Mouse (Mus musculus) frontal cortex, postnatal 36 days (tissue): Measurements from ENCODE around the gene Tead1.

ENCODE experiments used
- DNase-seq, 2 experiments: peaks; one replicate each; pipeline ENCODE4 v3.0.0; 2022; ENCODE audit warnings: low spot score in 2 of 2

The Tead1 gene

DNA sequence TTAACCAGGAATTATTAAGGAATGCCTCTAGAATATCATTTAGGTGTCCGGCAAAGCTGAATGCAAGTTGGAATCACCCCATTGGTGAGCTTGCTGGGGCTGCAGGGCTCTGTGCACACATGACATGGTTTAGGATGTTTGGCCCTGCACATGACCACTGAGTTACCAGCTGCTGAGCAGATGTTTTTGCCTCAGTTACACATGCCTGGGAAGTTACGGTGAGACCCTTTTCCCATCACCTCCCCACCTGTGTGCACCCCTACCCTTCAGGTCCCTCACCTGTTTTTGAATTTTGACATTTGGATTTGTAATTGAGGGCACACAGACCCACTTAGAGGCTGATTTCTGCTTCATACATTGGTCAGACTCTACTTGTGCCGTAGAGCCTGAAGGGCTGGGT, 6.9 kb downstream of the Tead1 start:
- DNase-seq = no peak

GRCm38 (mm10) chr7:112686586-112686985, 7.5 kb downstream of the Tead1 start:
- DNase-seq = no peak

GRCm38 (mm10) chr7:112688425-112689001, 9.4 kb downstream of the Tead1 start:
- DNase-seq = no peak

- no peak for DNase-seq
Measured at GRCm38 (mm10) chr7:112690836-112691781, 12.0 kb downstream of the Tead1 start.

GRCm38 (mm10) chr7:112693566-112693965, 14.4 kb downstream of the Tead1 start:
- no peak for DNase-seq

- DNase-seq = no peak
Measured at GRCm38 (mm10) chr7:112696777-112697161, 17.7 kb downstream of the Tead1 start.

DNA sequence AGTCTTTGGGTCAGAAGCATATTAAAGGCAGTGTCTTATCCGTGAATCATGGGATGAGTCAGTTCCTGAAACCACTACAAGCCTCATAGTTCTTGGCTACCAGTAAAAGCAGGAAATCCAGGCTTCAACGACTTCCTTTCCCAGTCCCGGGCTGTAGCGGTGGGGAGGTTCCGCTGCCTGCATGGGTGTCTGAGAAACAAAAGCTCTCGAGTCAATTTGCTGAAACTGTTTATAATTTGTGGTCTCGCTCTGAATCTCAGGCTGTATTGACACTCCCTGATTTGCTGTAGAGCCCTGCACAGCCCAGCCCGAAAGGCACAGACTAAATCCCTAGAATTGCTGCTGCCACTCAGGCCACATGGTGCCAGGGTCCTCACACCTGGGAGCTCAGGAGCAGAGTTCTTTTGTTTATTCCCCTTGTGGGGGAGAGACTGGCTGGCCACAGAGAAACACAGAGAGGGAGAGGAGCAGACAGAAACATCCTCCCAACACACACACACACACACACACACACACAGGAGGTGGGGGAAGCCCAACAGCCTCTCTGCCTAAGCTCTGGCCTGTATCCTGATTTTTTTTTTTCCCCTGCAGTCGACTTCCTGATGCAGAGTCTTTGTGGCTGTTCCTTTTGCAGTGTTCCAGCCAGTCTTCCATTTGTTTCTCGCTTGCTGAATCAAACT, 18.2 kb downstream of the Tead1 start:
- DNase-seq = no peak

DNA sequence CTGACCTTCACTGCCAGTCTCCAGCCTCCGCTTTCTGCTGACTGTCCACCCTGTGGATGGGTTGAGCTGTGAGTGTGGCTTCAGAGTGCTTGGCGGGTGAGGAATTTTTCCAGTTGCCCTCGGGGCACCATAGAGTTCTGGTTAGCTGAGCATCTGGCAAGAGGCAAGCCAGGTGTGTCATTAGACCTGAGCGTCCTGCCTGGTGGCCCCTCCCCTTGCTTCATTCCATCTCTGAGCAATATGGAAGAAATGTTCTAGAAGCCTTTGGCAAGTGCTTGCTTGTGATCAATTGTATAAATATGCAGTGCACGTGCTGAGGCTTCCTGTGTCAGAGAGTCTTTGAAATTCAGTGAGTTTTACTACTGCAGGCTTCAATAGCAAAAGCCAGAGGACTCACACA, 21.0 kb downstream of the Tead1 start:
- DNase-seq = no peak

DNA sequence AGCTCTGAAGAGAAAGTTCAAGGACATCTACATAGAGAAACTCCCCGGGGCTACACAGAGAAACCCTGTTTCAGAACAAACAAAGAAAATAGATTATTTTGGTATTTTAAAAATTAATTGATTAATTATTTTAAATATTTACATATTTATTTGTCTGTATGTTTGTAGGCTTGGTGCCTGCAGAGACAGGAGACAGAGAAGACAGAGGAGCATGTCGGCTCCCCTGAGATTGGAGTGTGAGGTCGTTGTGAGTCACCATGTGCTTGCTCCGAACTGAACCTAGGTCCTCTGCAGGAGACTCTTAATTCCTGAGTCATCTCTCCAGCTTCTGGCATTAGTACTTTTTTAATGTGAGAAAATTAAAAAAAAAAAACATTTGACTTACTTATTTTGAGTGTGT, 24.2 kb downstream of the Tead1 start:
- no peak for DNase-seq

DNA sequence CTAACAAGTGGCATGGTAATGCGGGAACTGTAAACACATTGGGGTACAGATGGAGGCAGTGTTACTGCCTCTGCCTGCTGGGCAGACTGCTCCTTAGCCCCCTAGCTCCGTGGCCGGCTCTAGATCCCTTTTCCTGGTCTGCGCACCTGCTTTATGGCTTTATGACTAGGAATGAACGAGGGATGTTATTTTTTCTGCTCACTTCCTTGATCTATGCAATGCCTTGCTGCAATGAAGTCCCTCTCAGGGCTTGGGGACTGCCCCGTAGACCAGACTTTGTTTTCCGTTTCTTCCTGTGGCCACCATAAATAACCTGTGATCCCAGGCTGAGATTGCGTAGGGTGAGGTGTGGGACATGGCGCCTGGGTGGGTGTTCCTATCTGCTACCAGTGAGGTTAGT, 26.8 kb downstream of the Tead1 start:
- no peak for DNase-seq

- DNase-seq = no peak
Measured at GRCm38 (mm10) chr7:112706756-112707155, 27.6 kb downstream of the Tead1 start.

- no peak for DNase-seq
Measured at GRCm38 (mm10) chr7:112710409-112711107, 31.4 kb downstream of the Tead1 start.

GRCm38 (mm10) chr7:112711977-112712376, 32.9 kb downstream of the Tead1 start:
- no peak for DNase-seq

- no peak for DNase-seq
Measured at GRCm38 (mm10) chr7:112713509-112713908, 34.4 kb downstream of the Tead1 start.

DNA sequence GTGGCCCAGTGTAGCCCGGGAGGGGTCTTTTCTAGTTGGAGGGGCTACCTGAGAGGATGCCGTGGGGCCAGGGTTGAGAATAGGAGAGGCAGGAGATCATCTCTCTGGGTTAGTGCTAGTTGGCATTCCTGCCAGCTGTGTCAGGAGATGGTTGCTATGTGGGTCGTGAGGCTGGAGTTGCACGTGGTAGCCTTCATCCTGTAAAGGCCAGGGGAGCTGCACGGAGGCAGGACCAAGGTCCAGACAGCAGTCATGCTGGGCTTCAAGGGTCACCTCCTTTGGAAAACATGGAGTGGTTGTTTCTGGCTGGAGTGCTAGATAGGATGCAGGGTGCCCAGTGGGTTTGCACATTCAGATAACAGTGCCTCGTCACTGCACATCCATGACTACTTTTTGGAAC, 35.7 kb downstream of the Tead1 start:
- no peak for DNase-seq

GRCm38 (mm10) chr7:112716701-112717100, 37.6 kb downstream of the Tead1 start:
- DNase-seq = no peak

DNA sequence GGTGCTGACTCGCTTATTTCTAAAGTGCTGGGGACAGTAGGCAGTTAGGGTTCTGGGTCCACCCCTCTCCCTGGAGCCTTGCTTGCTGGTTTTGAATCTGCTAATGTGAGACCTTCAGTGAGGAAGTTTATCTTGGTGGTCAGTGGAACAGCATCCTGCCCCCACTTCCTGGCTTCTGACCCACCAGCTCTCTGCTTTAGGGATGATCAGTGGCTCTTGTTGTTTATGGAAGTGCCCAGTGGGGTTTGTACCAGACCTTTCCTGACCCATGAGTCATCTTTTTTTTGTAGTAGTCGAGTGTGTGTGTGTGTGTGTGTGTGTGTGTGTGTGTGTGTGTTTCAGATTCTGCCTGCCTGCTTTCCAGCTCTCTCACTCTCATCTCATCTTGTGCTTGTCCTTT, 38.6 kb downstream of the Tead1 start:
- no peak for DNase-seq

DNA sequence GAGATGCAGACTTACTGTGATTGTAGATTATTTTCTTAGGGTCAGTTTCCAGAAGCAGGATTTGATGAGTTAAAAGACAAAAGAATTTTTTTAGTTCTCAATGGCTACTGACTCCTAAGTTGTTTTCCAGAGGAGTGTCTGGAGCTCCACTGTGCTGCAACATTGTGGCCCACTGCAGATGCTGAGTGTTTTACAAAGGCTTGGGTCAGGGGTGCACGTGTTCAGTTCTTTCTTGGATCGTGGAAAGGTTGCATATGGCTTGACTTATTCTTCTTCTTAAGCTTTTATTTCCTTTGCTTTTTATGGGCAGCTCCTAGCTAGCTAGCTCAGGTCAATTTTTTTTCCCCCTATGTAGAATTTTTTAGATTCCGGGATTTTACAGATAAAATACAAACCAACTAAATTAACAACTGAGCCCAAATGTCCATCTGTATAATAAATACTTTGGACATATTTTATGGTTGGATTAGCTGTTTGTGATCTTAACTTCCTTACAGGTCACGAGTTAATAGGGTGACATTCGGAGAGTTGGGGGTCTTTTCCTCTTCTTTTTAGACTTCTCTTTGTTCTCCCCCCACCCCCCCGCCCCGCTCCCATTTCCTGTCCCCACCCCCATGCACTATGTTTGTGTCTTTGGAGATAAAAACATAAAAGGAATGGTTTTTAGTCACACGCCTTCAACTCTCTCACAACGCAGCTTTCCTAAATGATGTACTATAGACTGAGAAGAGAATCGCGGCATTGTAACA, 40.5 kb downstream of the Tead1 start:
- no peak for DNase-seq

GRCm38 (mm10) chr7:112720143-112720988, 41.2 kb downstream of the Tead1 start:
- DNase-seq = peak; percentile 35 to 54

- no peak for DNase-seq
Measured at GRCm38 (mm10) chr7:112720989-112721337, 41.8 kb downstream of the Tead1 start.

DNA sequence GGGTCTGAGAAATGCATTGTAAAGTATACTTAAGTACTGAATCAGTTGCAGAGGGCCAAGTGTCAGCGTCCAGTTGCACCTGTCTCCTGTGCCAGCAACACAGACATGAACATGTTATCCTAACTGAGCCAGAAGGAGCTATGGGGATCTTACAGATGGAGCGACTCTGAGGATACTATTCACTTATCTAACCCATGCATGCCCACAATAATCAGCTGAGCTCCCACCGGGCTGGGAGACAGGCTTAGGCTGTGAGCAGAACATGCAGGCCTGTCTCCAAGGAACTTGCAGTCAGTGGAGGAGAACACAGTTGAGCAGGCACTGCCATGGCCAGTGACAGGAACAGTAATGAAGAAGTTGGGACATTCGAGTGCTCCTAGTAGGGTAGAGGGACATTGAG, 42.7 kb downstream of the Tead1 start:
- DNase-seq = no peak
